Mouse (Mus musculus): ENCODE measurements around the gene Rsrp1. TPM values are rescaled to one million over a fixed set of nuclear protein-coding genes. Genes with fewer than 3 reads are reported as not detected.

The Rsrp1 gene
- polyA plus RNA-seq, 1 experiment from 2014 or later = 363 TPM

DNA sequence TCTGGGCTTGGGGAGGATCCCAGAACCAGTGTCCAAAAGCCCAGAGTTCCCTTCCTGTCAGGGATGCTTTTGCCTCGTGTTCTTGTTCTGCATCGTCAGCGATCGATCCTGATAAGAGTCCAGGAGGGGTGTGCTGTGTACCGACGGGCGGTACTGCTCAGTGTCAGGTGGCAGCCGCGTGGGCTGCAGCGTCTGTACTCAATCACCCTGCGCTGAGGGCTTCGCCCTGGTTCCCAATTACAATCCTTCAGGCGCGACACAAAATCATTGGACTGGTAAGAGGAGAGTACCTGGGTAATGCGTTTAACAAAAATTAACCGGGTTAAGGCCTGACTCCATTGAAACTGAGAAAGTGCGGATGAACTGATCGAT lies 45.2 kb downstream of the Rsrp1 start:
- no peak overlapping the region for H3K4me2 ChIP-seq (ENCODE audit: low read length)
- H3K4me3 ChIP-seq (ENCODE audit: low read depth, low read length) = no peak overlapping the region
- ATAC-seq (no peak), DNase-seq (ENCODE audit: low spot score) (no peak)
- H3K4me1 ChIP-seq (ENCODE audit: control insufficient read depth, insufficient read depth, low read length) = no peaks in the 10 kb centered on the region
- H3K9me3 ChIP-seq (replicated peaks; ENCODE audit: control insufficient read depth, low read length) = no peaks in the 10 kb centered on the region
- H3K9ac ChIP-seq (ENCODE audit: low read length) = no peak overlapping the region
- H3K36me3 ChIP-seq (ENCODE audit: control insufficient read depth, insufficient read depth, low read length) = no peaks in the 10 kb centered on the region
- no peak overlapping the region for H3K27ac ChIP-seq (ENCODE audit: low read depth, low read length)
- 85% methylated on average over 18 of the region's 18 CpGs for WGBS
- no peaks in the 10 kb centered on the region for H3K27me3 ChIP-seq (replicated peaks; ENCODE audit: control insufficient read depth, insufficient read depth, low read length)

DNA sequence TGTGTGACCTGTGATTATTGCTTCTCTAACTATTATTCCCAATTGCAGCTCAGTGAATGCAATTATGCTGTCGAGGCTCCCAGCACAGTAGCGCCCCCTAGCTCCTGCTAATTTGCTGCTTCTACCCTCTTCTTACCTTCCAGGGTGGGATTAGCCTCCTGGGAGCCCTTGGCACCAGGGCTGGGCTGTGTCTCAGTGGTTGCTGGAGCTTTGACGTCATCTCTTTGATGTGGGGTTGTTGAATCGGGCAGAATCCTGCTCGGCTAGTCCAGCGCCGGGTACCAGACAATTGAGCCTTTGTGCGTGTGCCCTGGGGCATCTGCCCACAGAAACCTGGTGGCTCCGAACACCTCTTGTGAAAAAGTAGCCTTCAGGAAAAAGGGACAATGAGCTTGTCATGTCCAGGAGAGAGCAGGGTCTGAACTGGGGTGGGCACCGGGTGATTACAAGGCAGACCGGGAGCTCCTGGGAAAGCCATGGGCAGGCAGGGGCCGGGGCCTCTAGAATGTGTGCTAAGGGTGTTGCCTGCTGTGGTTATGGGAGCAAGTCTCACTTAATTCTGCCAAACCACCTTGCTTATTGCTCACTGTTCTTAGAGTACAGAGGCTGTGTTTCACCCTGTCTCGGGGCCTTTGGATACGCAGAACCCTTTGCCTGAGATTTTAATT lies 52.0 kb downstream of the Rsrp1 start:
- Histone ChIP-seq H3K4me2 (ENCODE audit: low read length) (peak overlapping the region; percentile 23; the same call in 1 of the 2 replicates), H3K27ac (ENCODE audit: low read depth, low read length) (no peak overlapping the region), H3K9ac (ENCODE audit: low read length) (0 out of 2 replicates have a peak overlapping the region, but pooled peaks have one; percentile 18), H3K27me3 (replicated peaks; ENCODE audit: control insufficient read depth, insufficient read depth, low read length) (no peaks in the 10 kb centered on the region), H3K4me1 (ENCODE audit: control insufficient read depth, insufficient read depth, low read length) (peaks cover 3% of the 10 kb centered on the region; the same call in 1 of the 2 replicates), H3K9me3 (replicated peaks; ENCODE audit: control insufficient read depth, low read length) (no peaks in the 10 kb centered on the region), H3K4me3 (ENCODE audit: low read depth, low read length) (no peak overlapping the region), H3K36me3 (ENCODE audit: control insufficient read depth, insufficient read depth, low read length) (no peaks in the 10 kb centered on the region)
- 15% methylated on average over 14 of the region's 14 CpGs for WGBS
- DNase-seq (ENCODE audit: low spot score) (peak; percentile 79), ATAC-seq (peak; percentile 58; the same call in 1 of the 2 replicates)

DNA sequence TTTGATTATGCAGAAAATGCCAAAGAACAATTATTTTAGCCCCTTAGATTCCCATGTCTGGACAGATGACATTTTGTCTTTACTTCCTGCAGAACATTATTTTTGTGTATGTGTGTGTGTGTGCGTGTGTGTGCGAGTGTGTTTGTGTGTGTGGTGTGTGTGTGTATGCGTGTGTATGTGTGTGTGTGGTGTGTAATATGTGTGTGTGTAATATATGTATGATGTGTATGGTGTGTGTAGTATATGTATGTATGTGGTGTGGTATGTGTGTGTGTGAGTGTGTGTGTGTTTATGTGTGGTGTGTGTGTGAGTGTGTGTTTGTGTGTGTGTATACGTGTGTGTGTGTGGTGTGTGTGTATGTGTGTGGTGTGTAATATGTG lies 52.5 kb downstream of the Rsrp1 start:
- no peak for ATAC-seq
- H3K9ac ChIP-seq (ENCODE audit: low read length) = no peak overlapping the region
- H3K4me2 ChIP-seq (ENCODE audit: low read length) = peak overlapping the region; percentile 23; the same call in 1 of the 2 replicates
- DNase-seq (ENCODE audit: low spot score) = no peak
- H3K9me3 ChIP-seq (replicated peaks; ENCODE audit: control insufficient read depth, low read length) = no peaks in the 10 kb centered on the region
- H3K27ac ChIP-seq (ENCODE audit: low read depth, low read length) = no peak overlapping the region
- 90% methylated on average over 4 of the region's 4 CpGs for WGBS
- peaks cover 3% of the 10 kb centered on the region; the same call in 1 of the 2 replicates for H3K4me1 ChIP-seq (ENCODE audit: control insufficient read depth, insufficient read depth, low read length)
- no peaks in the 10 kb centered on the region for H3K27me3 ChIP-seq (replicated peaks; ENCODE audit: control insufficient read depth, insufficient read depth, low read length)
- no peaks in the 10 kb centered on the region for H3K36me3 ChIP-seq (ENCODE audit: control insufficient read depth, insufficient read depth, low read length)
- H3K4me3 ChIP-seq (ENCODE audit: low read depth, low read length) = no peak overlapping the region

Other genes with a start within 250 kb of the Rsrp1 start
- 1.5 and 1.9 TPM in 2 replicates for gene Man1c1, start 219.3 kb upstream of the Rsrp1 start, polyA plus RNA-seq (2014; fragmentation: Nextera tagmentation; extraction: Ambion mirVana)
- gene Ldlrap1, start 155.6 kb upstream of the Rsrp1 start, polyA plus RNA-seq (2014; fragmentation: Nextera tagmentation; extraction: Ambion mirVana) = 1.6 and 1.7 TPM in 2 replicates
- 81.9 and 92.5 TPM in 2 replicates for gene Maco1, start 70.2 kb upstream of the Rsrp1 start, polyA plus RNA-seq (2014; fragmentation: Nextera tagmentation; extraction: Ambion mirVana)
- gene Rhd, start 59.1 kb upstream of the Rsrp1 start, polyA plus RNA-seq (2014; fragmentation: Nextera tagmentation; extraction: Ambion mirVana) = 0.85 and 0.99 TPM in 2 replicates
- gene Tmem50a, start 8.6 kb upstream of the Rsrp1 start, polyA plus RNA-seq (2014; fragmentation: Nextera tagmentation; extraction: Ambion mirVana) = 166 and 178 TPM in 2 replicates
- gene Syf2, start 7.3 kb downstream of the Rsrp1 start, polyA plus RNA-seq (2014; fragmentation: Nextera tagmentation; extraction: Ambion mirVana) = 68.1 and 72.7 TPM in 2 replicates
- not detected in 2 replicates for gene Runx3, start 197.1 kb downstream of the Rsrp1 start, polyA plus RNA-seq (2014; fragmentation: Nextera tagmentation; extraction: Ambion mirVana)